Mouse (Mus musculus): ENCODE measurements around the gene Kxd1. TPM values are rescaled to one million over a fixed set of nuclear protein-coding genes. Genes with fewer than 3 reads are reported as not detected.

Kxd1 gene
- total RNA-seq, 2 experiments from 2014 or later = 38.2 to 38.3 TPM

GRCm38 (mm10) chr8:70466771-70467170, 61.0 kb downstream of the Kxd1 start:
- DNase-seq = no peak

- DNase-seq = no peak
Measured at GRCm38 (mm10) chr8:70466305-70466704, 61.5 kb downstream of the Kxd1 start.

DNA sequence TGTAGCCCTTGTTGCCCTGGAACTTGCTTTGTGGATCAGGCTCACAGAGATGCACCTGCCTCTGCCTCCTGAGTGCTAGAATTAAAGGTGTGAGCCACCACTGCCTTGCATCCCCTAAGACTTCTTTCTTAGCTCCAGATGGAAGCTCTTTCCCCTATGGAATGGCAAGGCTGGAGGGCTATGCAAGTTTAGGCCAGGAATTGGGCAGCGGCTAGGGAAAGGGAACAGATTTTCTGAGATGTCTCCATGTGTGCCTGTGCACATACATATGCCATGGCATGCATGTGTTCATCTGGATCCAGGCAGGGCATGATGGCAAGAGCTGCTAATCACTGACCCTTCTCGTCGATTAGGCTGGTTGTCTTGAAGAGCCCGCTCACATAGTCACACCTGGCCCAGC, 62.1 kb downstream of the Kxd1 start:
- DNase-seq = no peak

DNA sequence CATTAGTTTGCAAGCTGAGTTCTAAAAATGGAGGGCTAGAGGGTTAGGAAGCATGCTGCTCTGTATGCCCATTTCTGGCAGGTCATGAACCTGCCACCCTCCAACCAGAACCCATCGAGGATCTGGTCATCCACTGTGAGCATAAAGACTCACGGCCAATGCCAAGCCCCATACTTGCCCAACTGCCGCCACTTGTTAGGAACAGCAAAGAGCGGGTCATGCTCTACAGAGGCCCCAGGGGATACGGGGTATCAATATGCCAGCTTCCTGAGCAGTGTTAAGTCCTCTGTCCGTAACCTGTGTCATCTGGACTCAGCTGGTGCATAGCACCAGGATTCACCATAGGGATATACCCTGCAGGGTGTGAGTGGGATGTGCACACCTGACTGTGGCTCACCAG, 63.6 kb downstream of the Kxd1 start:
- DNase-seq = no peak

GRCm38 (mm10) chr8:70463306-70463705, 64.5 kb downstream of the Kxd1 start:
- peak; percentile 78 to 79 for DNase-seq

DNA sequence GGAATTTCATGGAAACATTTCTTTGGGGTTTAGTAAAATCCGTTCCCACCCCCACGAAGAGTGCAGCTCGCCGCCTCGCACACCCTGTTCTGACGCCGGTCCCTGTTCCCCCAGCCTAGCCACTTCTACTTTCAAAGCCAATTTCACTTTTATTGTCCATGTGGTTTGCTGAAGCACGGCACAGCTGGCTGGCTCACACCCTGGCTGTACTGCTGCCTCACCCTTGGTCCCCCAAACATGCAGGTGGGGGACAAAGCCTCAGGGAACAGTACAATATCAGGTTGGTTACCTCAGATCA, 65.3 kb downstream of the Kxd1 start:
- no peak for DNase-seq

DNA sequence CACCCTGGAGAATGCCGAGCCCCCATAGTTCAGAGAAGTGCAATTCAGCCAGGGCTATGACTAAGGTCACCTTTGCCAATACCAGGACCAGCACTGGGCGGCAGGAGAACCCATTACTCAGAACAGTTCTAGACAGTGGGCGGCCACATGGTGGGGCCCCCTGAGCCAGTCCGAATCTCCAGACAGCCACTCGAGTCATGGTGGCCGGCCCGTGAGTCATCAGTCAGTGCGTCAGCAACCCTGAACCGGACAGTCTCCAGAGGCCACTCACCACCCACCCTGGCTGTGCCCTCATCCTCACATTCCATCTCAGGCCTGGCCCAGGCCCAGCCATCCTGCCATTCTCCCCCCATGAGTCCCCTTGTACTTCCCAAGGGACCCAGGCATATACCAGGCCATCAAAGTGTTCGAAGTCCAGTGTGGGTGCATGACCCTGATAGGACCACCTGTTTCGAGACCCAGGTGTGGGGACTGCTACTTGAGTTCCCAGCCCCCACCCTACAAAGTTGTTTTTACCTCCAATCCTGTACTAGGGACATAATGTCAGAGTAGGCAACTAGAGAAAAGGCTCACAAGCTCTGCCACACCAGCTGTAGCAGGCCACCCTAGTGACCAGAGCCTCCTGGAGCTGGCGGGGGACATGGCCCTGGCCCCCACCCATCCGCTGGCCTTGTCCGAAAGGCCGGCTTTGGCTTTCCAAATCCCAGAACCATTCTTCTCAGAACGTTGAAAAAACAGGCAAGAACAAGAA, 65.8 kb downstream of the Kxd1 start:
- no peak for DNase-seq

- DNase-seq = no peak
Measured at GRCm38 (mm10) chr8:70460606-70461005, 67.2 kb downstream of the Kxd1 start.

DNA sequence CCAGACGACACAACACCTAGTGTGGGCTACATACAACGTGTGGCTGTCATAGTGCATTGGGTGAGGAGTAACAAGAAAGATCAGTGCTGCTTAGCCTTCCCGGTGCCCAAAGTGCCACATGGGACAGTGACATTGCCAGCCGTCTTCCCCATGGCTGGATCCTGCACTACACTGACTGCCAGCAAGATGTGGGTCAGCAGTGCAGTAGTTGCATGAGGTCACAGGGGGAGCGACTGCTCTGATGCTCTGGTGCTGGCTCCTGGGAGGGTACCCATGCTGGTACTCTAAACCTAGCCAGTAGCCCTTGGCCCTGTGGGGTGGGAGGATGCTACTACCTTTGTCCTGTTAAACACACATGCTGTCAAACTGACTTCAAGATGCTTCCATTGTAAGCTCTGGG, 67.6 kb downstream of the Kxd1 start:
- no peak for DNase-seq

DNA sequence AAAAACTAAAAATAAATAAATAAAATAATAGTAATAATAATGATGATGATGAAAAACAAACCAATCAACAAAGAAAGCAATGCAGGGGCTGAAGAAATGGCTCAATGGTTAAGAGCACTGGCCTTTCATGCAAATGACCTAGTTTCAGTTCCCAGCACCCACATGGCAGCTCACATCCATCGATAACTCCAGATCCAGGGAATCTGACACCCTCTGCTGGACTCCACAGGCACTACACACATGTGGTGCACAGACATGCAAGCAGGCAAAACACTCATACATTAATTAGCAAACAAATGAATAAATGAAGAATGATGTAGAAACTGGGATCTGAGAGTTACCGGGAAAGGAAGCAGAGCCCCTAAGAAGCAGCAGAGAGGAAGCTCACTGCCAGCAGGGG, 68.1 kb downstream of the Kxd1 start:
- no peak for DNase-seq

- DNase-seq = no peak
Measured at GRCm38 (mm10) chr8:70458462-70458861, 69.3 kb downstream of the Kxd1 start.

Other genes starting within 250 kb of the Kxd1 start
- 10 to 100 TPM; 77.3 to 86.6 TPM for gene Homer3, start 245.1 kb downstream of the Kxd1 start, total RNA-seq (2021)
- gene Ddx49, start 225.5 kb downstream of the Kxd1 start, total RNA-seq (2021) = 10 to 100 TPM; 39.7 to 40.2 TPM
- 100 to 1,000 TPM; 129 to 133 TPM for gene Cope, start 225.4 kb downstream of the Kxd1 start, total RNA-seq (2021)
- gene Cers1, start 212.2 kb downstream of the Kxd1 start, total RNA-seq (2021) = 100 to 1,000 TPM; 116 to 127 TPM
- 10 to 100 TPM; 11.2 to 18.7 TPM for gene Gdf1, start 198.1 kb downstream of the Kxd1 start, total RNA-seq (2021)
- gene Upf1, start 174.7 kb downstream of the Kxd1 start, total RNA-seq (2021) = 10 to 100 TPM; 70.4 to 72.6 TPM
- under 1 TPM; 0.32 to 0.91 TPM for gene Comp, start 154.4 kb downstream of the Kxd1 start, total RNA-seq (2021)
- gene Crtc1, start 88.4 kb downstream of the Kxd1 start, total RNA-seq (2021) = 100 to 1,000 TPM; 181 to 187 TPM
- gene Klhl26, start 51.0 kb downstream of the Kxd1 start, total RNA-seq (2021) = 10 to 100 TPM; 57.4 to 59.0 TPM
- 100 to 1,000 TPM; 312 to 335 TPM for gene Tmem59l, start 40.6 kb downstream of the Kxd1 start, total RNA-seq (2021)
- gene Crlf1, start 34.8 kb downstream of the Kxd1 start, total RNA-seq (2021) = 10 to 100 TPM; 42.9 to 45.2 TPM
- 100 to 1,000 TPM in 1 of 2 experiments, 10 to 100 TPM in 1; 97.5 to 102 TPM for gene Rex1bd, start 21.2 kb downstream of the Kxd1 start, total RNA-seq (2021)
- gene Uba52, start 17.2 kb downstream of the Kxd1 start, total RNA-seq (2021) = 100 to 1,000 TPM; 947 to 957 TPM
- 100 to 1,000 TPM; 436 to 447 TPM for gene Fkbp8, start 232 bp downstream of the Kxd1 start, total RNA-seq (2021)
- gene Ell, start 11.5 kb upstream of the Kxd1 start, total RNA-seq (2021) = 10 to 100 TPM; 18.6 to 23.4 TPM
- gene Isyna1, start 66.4 kb upstream of the Kxd1 start, total RNA-seq (2021) = 10 to 100 TPM; 42.9 to 54.3 TPM
- 100 to 1,000 TPM; 276 to 279 TPM for gene Ssbp4, start 80.9 kb upstream of the Kxd1 start, total RNA-seq (2021)
- 1 to 10 TPM in 1 of 2 experiments, under 1 TPM in 1; 0.33 to 1.0 TPM for gene Lrrc25, start 88.2 kb upstream of the Kxd1 start, total RNA-seq (2021)
- not detected for gene Gdf15, start 104.5 kb upstream of the Kxd1 start, total RNA-seq (2021)
- gene Pgpep1, start 132.4 kb upstream of the Kxd1 start, total RNA-seq (2021) = 10 to 100 TPM; 23.1 TPM
- 10 to 100 TPM; 60.3 to 68.5 TPM for gene Lsm4, start 145.3 kb upstream of the Kxd1 start, total RNA-seq (2021)
- 100 to 1,000 TPM; 157 to 183 TPM for gene Jund, start 171.0 kb upstream of the Kxd1 start, total RNA-seq (2021)
- under 1 TPM; 0.08 to 0.10 TPM for gene Iqcn, start 175.5 kb upstream of the Kxd1 start, total RNA-seq (2021)
- gene Gm3336, start 190.6 kb upstream of the Kxd1 start, total RNA-seq (2021) = not detected
- 1 to 10 TPM; 1.5 to 2.4 TPM for gene Pde4c, start 195.8 kb upstream of the Kxd1 start, total RNA-seq (2021)
- 100 to 1,000 TPM; 729 to 765 TPM for gene Rab3a, start 226.7 kb upstream of the Kxd1 start, total RNA-seq (2021)
- 10 to 100 TPM; 34.3 to 35.8 TPM for gene Mpv17l2, start 233.0 kb upstream of the Kxd1 start, total RNA-seq (2021)
- 100 to 1,000 TPM; 153 to 158 TPM for gene Pik3r2, start 248.8 kb upstream of the Kxd1 start, total RNA-seq (2021)

All from layer of hippocampus, postnatal 36 days (tissue).